Mouse (Mus musculus) layer of hippocampus, adult 8-10 months (tissue): ENCODE results near the gene Olfr561. TPM values are rescaled to one million over a fixed set of nuclear protein-coding genes. Genes with fewer than 3 reads are reported as not detected.

ENCODE experiments used
- DNase-seq, 2 experiments: peaks; one replicate each; pipeline ENCODE4 v3.0.0; 2022; ENCODE audit warnings: low spot score in 2 of 2
- total RNA-seq, 4 experiments: library from RNA; stranded (reverse); gene quantifications; 2 replicates each; pipeline ENCODE4 v1.2.4; 2022

Olfr561 gene
- not detected for total RNA-seq

DNA sequence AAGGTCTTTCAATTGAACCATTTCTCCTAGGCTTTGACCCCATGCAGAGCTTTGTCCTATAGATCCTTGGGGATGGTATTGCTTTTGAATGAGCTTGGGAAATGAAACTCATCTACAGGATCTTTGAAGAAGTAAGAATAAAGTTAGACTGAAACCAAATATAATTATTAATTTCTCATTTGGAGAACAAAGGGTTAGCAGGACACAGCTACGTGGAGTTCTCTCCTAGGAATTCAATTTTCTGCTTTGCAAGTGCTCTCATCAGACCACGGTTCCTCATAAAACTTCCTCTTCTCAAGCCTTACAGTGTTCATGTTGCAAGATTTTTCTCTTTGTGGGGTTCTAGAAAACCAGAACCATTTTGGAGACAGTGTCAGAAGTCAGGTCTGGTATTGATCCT lies at the start of gene Olfr561:
TSS of gene Olfr561 (plus strand) at position 301 of the 400 bp plus-strand sequence.
- no peak for DNase-seq

DNA sequence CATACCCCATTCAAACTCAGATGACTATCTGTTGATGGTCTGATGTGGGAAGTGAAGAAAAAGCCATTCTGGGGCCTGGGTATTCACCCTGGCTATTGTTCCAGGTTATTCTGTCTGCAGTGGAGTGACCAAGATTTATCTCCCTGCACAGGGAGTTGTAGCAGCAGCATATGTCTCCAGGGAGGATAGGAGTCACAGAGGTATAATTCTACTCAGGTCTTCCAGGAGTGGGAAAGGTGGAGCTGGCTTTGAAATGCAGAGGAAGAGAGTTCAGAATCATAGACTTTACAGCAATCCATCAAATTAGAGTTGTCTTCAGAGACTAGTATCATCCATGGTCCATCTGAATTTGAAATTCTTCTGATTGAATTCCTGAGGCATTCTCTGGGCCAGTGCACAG lies 43.6 kb upstream of the Olfr561 start, which contains the start of gene Olfr559:
TSS of gene Olfr559 (minus strand) at position 101 of the 400 bp plus-strand sequence.
- no peak for DNase-seq

DNA sequence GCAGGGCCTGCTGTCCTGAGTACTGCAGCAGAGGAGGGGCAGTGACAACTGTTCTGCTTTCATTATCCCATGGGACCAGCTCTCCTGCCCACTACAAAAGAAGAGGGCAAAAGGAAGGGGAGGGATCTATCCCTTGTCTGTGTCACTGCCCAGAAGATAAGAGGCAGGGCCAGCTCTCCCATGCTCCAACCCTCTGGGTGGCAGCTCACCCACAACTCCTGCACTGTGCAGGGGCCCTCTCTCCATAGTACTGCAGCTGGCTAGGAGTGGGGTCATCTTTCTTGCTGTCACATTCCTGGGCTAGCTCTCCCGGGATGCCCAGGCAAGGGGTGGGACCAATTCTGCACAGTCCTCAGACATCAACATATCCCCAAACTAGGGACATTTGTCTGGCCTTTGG lies 37.2 kb upstream of the Olfr561 start:
- DNase-seq, result no peak

DNA sequence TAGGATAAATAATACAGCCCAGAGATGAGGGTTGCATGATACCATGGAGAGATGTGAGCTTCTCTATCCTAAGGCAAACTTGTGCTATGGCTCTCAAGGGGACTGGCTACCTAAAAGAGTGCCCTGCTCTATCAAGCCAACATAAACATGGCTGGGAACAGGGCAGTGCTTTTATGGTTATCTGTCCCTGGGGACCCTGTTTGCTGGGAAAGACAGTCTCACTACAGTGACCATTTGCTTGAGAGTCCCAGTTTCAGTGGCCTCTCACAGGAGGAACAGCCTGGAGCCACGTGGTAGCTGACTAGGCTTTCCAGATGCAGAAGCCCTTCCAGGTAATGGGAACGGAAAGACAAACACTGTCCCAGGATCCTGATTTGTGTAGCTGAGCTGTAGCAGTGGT lies 33.3 kb upstream of the Olfr561 start:
- no peak for DNase-seq

DNA sequence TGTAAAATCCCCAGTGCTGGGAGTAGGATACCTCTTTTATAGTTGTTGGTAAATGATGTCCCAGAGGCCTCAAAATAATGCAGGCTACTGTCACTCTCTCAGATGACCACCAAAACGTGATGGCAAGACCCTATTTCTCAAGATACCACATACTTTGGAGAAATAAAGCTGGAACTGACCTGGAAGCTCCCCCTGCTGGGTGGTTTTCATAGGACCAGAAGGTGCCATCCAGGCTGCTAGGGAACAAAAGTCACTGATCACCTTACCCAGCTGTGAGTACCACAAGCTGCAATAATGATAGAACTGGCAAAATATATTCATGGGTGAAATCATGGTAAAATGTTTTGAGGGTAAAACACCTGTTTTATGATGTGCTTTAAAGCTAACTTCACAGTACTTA lies 18.9 kb upstream of the Olfr561 start:
- DNase-seq, result no peak

DNA sequence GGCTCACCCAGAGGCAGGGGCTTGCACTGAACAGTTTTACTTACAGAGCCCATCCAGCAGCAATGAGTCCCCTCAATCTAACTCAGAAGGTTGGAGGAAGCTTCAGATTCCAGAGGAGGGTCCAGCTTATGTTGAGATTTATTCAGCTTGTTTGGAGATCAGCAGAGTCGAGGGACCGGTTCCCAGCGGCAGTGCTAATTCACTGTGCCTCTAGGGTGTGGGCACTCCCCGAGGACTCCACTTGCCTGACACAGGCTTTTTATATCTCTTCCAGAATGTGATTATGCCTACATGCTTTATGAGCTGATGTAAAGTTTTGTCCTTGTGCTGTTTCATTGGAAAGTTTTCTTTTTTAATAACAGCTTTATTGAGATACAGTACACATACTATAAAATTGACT lies 11.8 kb upstream of the Olfr561 start, which contains the start of the genes Olfr560 and Olfr78:
TSS of gene Olfr560 (minus strand) at position 101 of the 400 bp plus-strand sequence.
TSS of gene Olfr78 (minus strand) at position 206 of the 400 bp plus-strand sequence.
- DNase-seq, result no peak

DNA sequence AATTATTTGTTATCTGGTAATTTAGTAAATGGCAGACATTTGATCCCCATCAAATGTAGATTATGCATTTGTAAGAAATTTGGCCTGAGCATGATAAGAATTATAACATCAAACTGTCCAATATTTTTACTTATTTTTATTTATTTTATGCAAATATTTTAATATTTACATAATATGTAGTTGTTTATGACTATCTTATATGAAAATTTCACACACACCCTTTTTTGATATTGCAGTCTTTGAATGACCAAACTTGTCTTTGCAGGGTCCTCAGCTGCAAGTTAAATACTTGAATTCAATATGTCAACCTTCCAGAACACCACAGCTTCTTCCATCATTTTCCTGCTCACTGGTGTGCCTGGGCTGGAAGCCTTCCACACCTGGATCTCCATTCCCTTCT lies 32.2 kb downstream of the Olfr561 start, which contains the start of gene Olfr564:
TSS of gene Olfr564 (plus strand) at position 301 of the 400 bp plus-strand sequence.
- no peak for DNase-seq

Other genes with a start within 250 kb of the Olfr561 start
- gene Olfr547, start 236.5 kb upstream of the Olfr561 start, total RNA-seq, result not detected
- not detected for gene Olfr548-ps1, start 230.3 kb upstream of the Olfr561 start, total RNA-seq
- not detected for gene Olfr549, start 221.4 kb upstream of the Olfr561 start, total RNA-seq
- gene Trim21, start 205.7 kb upstream of the Olfr561 start, total RNA-seq, result 1 to 10 TPM; 3.5 to 5.9 (median 4.8) TPM
- 1 to 10 TPM; 1.3 to 3.4 (median 2.2) TPM for gene Olfr550, start 199.8 kb upstream of the Olfr561 start, total RNA-seq
- not detected for gene Olfr551, start 179.3 kb upstream of the Olfr561 start, total RNA-seq
- gene Olfr552, start 173.5 kb upstream of the Olfr561 start, total RNA-seq, result under 1 TPM; 0.14 to 0.33 (median 0.18) TPM
- gene Olfr553, start 153.0 kb upstream of the Olfr561 start, total RNA-seq, result not detected
- gene Olfr554, start 132.8 kb upstream of the Olfr561 start, total RNA-seq, result under 1 TPM in 1 of 4 experiments, not detected in 3; 0.24 TPM
- not detected for gene Olfr555, start 112.4 kb upstream of the Olfr561 start, total RNA-seq
- under 1 TPM in 1 of 4 experiments, not detected in 3; 0.19 TPM for gene Olfr556, start 106.3 kb upstream of the Olfr561 start, total RNA-seq
- gene Trim68, start 83.9 kb upstream of the Olfr561 start, total RNA-seq, result 1 to 10 TPM; 6.8 to 8.6 (median 8.0) TPM
- under 1 TPM; 0.12 to 0.85 (median 0.17) TPM for gene Olfr557, start 75.3 kb upstream of the Olfr561 start, total RNA-seq
- gene Olfr558, start 69.0 kb upstream of the Olfr561 start, total RNA-seq, result under 1 TPM; 0.31 to 0.49 (median 0.39) TPM
- gene Olfr33, start 52.2 kb upstream of the Olfr561 start, total RNA-seq, result not detected
- gene Olfr559, start 43.7 kb upstream of the Olfr561 start, total RNA-seq, result not detected
- not detected for gene Olfr560, start 11.9 kb upstream of the Olfr561 start, total RNA-seq
- under 1 TPM in 3 of 4 experiments, not detected in 1; 0.13 to 0.37 (median 0.16) TPM for gene Olfr78, start 11.8 kb upstream of the Olfr561 start, total RNA-seq
- under 1 TPM in 3 of 4 experiments, not detected in 1; 0.40 to 0.68 (median 0.51) TPM for gene Olfr564, start 32.3 kb downstream of the Olfr561 start, total RNA-seq
- gene Olfr566, start 87.5 kb downstream of the Olfr561 start, total RNA-seq, result not detected
- gene Olfr568, start 105.9 kb downstream of the Olfr561 start, total RNA-seq, result not detected
- not detected for gene Olfr569, start 119.7 kb downstream of the Olfr561 start, total RNA-seq
- not detected for gene Olfr570, start 123.4 kb downstream of the Olfr561 start, total RNA-seq
- not detected for gene Olfr571, start 146.3 kb downstream of the Olfr561 start, total RNA-seq
- gene Olfr572, start 153.2 kb downstream of the Olfr561 start, total RNA-seq, result not detected
- gene Olfr573-ps1, start 171.4 kb downstream of the Olfr561 start, total RNA-seq, result not detected
- not detected for gene Olfr574, start 177.2 kb downstream of the Olfr561 start, total RNA-seq
- not detected for gene Olfr575, start 187.6 kb downstream of the Olfr561 start, total RNA-seq
- not detected for gene Olfr576, start 191.4 kb downstream of the Olfr561 start, total RNA-seq
- gene Olfr577, start 204.7 kb downstream of the Olfr561 start, total RNA-seq, result not detected
- gene Olfr578, start 218.1 kb downstream of the Olfr561 start, total RNA-seq, result not detected